Mouse (Mus musculus) kidney, adult 18-20 months (tissue): Measurements from ENCODE around the gene Itsn2.
"Not testable (repeated sequence)": the region's sequence is repeated elsewhere in the genome, so short reads cannot be mapped to it uniquely, and the experiment has no call there.

Experiments
- DNase-seq: peaks from one replicate; pipeline ENCODE4 v3.0.0; 2021

Gene Itsn2

GRCm38 (mm10) chr12:4598666-4599428 is 6.4 kb downstream of the Itsn2 start:
- DNase-seq: no peak

- DNase-seq: no peak
Observed at GRCm38 (mm10) chr12:4599713-4600112, 7.3 kb downstream of the Itsn2 start.

GRCm38 (mm10) chr12:4606625-4607024 is 14.2 kb downstream of the Itsn2 start:
- no peak for DNase-seq

- DNase-seq: no peak
Observed at GRCm38 (mm10) chr12:4614722-4615121, 22.3 kb downstream of the Itsn2 start.

GRCm38 (mm10) chr12:4624201-4624600 is 31.8 kb downstream of the Itsn2 start:
- DNase-seq: no peak

GRCm38 (mm10) chr12:4632957-4633356 is 40.5 kb downstream of the Itsn2 start:
- DNase-seq: no peak

- DNase-seq: no peak
Observed at GRCm38 (mm10) chr12:4638438-4638837, 46.0 kb downstream of the Itsn2 start.

- DNase-seq: no peak
Observed at GRCm38 (mm10) chr12:4640737-4641136, 48.3 kb downstream of the Itsn2 start.

- no peak for DNase-seq
Observed at GRCm38 (mm10) chr12:4656813-4657212, 64.4 kb downstream of the Itsn2 start.

- no peak for DNase-seq
Observed at GRCm38 (mm10) chr12:4664929-4665674, 72.7 kb downstream of the Itsn2 start.

GRCm38 (mm10) chr12:4665675-4666037 is 73.2 kb downstream of the Itsn2 start:
- no peak for DNase-seq

- no peak for DNase-seq
Observed at GRCm38 (mm10) chr12:4676336-4676735, 83.9 kb downstream of the Itsn2 start.

GRCm38 (mm10) chr12:4679971-4680370 is 87.5 kb downstream of the Itsn2 start:
- no peak for DNase-seq

GRCm38 (mm10) chr12:4685441-4685840 is 93.0 kb downstream of the Itsn2 start:
- DNase-seq: no peak

- no peak for DNase-seq
Observed at GRCm38 (mm10) chr12:4688386-4688785, 95.9 kb downstream of the Itsn2 start.

GRCm38 (mm10) chr12:4689341-4689740 is 96.9 kb downstream of the Itsn2 start:
- no peak for DNase-seq

GRCm38 (mm10) chr12:4691193-4691592 is 98.8 kb downstream of the Itsn2 start:
- no peak for DNase-seq

- DNase-seq: no peak
Observed at GRCm38 (mm10) chr12:4694534-4694933, 102.1 kb downstream of the Itsn2 start.

GRCm38 (mm10) chr12:4705626-4706025 is 113.2 kb downstream of the Itsn2 start:
- not testable (repeated sequence) for DNase-seq

- no peak for DNase-seq
Observed at GRCm38 (mm10) chr12:4706175-4706574, 113.7 kb downstream of the Itsn2 start.

- no peak for DNase-seq
Observed at GRCm38 (mm10) chr12:4706901-4707300, 114.5 kb downstream of the Itsn2 start.

GRCm38 (mm10) chr12:4707488-4708017 is 115.1 kb downstream of the Itsn2 start:
- DNase-seq: no peak

GRCm38 (mm10) chr12:4708296-4708695 is 115.9 kb downstream of the Itsn2 start:
- no peak for DNase-seq
